Mouse (Mus musculus): ENCODE measurements around the gene Gm20503. TPM values are rescaled to one million over a fixed set of nuclear protein-coding genes. Genes with fewer than 3 reads are reported as not detected.

Gene Gm20503
- total RNA-seq (2015) = 0.22 TPM in 1 of 2 replicates, not detected in the other
- not detected in 2 replicates for total RNA-seq (2017)

GRCm38 (mm10) chr4:59002948-59003805 lies at the start of gene Gm20503:
Gm20503 (plus strand) TSS chr4:59003210.
- ATAC-seq (replicated peaks; ENCODE audit: poor library complexity) = peak; percentile 85

DNA sequence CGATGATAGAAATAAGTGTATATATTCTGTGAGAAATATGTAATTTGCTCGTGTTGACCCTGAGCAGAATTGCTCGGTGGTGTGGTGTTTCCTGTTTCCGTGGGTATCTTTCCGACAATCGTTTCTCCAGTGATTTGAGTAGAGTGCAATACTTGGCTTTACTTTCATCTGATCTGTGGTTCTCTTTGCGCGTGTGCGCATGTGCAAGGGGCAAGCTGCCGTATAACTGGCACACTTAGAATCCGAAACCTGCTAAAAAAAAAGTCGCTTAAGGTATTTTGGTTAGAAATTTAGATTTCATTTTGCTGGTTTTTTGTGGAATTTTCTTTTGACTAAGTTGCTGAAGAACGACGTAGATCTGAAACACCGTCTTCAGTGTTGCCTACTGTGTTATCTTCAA lies 41.3 kb upstream of the Gm20503 start:
- ATAC-seq (replicated peaks; ENCODE audit: poor library complexity) = no peak

DNA sequence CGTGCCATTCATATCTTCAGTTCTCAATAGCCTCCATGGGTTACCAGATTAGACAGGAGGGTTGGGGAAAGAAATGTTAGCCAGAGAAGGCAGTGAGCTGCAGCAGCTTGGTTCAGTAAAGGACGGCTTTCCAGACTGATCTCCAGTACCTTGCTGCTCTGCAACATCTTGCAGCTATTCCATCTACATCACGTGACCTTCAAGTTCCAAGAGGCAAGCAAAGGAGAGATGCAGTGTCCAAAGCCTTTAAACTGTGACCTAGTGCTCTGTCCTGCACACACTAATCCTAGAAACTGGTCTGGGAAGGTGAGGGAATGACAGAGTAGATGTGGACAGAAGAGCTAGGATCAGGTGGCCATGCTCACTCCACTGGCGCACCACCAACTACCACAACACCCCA lies 39.7 kb upstream of the Gm20503 start:
- no peak for ATAC-seq (replicated peaks; ENCODE audit: poor library complexity)

DNA sequence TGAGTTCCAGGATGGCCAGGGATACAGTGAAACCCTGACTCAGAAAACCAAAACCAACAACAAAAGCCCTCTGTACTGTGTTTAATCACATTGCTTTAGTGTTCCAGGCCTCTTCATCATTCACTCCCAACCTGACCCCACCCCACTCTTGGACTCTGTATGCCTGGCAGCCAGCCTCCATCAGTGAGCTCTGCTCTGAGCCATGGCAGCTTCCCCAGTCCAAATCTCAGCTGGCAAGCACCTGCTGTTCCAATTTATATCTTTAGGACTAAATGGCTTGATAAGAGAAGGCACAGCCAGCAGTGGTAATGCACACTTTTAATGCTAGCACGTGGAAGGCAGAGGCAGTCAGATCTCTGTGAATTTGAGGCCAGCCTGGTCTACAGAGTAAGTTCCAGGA lies 37.9 kb upstream of the Gm20503 start:
- no peak for ATAC-seq (replicated peaks; ENCODE audit: poor library complexity)

DNA sequence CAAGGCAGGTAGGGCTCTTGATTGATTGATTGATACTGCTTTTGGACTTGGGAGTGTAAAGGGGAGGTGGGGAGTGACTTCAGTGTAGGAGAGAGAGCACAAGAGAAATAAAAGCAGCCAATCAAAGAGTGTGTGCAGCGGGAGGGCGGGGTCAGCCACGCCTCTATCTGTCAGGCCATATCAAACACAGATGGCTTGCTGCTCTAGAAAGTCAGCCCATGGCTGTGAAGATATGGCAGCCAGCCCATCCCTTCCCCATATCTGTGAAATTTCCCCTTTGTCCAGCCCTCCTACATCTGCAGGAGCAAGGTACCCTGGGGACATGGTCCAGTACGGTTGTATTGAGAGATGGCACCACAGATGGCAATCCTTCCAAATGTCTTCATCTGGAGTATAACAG lies 32.3 kb upstream of the Gm20503 start:
- ATAC-seq (replicated peaks; ENCODE audit: poor library complexity) = peak; percentile 98

DNA sequence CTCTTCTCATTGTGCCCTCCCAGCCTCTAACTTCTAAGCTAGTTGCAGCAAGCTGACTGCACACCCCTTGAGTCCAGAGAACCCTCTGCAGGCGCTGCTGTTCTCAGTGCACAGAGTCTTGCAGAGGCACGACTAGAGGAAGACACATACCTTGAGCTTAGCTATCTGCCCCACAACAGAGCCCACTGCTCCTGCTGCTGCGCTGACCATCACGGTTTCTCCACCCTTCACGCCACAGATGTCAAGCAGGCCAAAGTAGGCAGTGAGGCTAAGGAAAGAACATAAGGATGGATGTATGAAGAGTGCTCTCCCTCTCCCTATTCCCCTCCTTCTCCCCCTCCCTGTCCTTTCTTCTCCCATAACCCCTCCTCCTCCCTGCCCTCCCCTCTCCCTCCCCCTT lies 27.3 kb upstream of the Gm20503 start:
- no peak for ATAC-seq (replicated peaks; ENCODE audit: poor library complexity)

DNA sequence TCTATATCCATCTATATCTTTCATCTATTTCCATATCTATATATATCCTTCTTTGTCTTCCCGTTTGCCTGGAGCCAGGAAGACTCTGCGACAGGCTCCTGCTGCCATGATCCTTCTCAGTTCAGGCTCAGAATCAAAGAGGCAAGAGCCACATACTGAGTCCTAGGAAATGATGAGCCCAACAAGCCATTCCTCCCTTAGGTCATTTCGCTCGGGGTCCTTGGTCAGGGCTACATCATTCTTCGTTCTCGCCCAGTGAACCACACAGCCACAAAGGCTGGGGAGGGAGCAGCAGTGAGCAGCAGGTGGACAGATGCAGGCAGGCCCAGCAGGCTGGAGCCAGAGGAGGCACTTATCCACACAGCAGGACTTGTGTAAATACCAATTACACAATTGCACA lies 21.6 kb upstream of the Gm20503 start:
- no peak for ATAC-seq (replicated peaks; ENCODE audit: poor library complexity)

GRCm38 (mm10) chr4:58982806-58983205 lies 20.2 kb upstream of the Gm20503 start:
- no peak for ATAC-seq (replicated peaks; ENCODE audit: poor library complexity)

- ATAC-seq (replicated peaks; ENCODE audit: poor library complexity) = peak; percentile 65
Measured at GRCm38 (mm10) chr4:58985157-58985648, 17.8 kb upstream of the Gm20503 start.

DNA sequence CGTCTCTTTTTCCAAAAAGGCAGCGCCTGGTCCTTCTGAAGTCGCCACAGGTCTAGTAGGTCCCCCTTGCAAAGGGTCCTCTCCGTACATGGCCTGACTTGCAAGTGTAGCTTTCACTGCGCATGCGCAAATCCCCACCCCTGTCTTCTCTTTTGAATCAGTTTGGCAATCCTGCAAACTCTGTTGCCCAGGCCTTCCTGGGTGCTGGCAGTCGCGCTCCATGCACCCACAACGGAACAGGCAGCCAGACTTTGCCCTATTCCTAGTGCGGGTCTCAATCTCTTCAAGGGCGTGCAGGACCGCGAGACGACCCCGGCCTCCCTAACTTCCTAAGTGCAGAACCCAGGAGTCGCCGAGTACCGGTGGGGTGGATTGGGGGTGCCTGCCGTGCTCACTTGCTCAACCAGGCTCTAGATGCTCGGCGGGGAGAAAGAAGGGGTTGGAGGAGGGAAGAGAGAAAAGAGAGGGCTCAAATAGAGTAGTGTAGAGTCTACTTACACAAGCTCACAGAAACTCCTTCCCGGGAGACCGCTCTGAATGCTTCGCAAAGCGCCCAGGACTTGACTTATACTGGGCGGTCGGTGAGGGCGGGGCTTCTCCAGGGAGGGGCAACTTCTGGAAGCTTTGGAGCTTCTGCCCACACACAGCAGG lies 16.3 kb upstream of the Gm20503 start, which contains the start of gene Ptgr1:
Gene Ptgr1, minus strand, starts transcription at position 580 of the 651 bp plus-strand sequence.
- ATAC-seq (replicated peaks; ENCODE audit: poor library complexity) = peak; percentile 21

DNA sequence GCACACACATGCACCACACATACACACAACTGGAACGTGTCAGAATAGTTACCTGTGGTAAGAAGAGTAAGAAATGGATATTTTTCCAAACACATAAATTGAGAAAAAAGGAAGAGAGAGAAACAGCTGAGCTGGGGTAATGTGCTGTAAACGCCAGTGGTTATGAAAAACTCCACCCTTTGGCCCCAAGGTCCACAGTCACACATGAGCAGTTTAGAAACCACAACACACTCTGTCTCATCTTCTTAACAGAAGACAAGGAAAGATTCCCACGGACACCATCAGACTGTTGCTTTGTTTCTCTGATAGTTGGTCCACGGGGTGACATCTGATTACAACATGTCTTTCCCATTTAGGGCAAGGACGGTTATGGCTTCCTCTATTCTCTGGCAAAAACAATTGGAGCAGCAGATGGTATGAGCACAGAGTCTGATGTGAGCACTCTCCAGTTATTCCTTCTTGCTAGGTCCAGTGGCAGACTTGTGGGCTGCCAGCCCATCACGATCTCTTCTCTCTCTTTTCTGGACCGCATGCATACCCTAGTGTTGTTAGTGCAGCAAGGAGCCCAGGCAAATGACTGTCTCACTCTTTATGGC lies 13.6 kb upstream of the Gm20503 start:
- peak; percentile 18 for ATAC-seq (replicated peaks; ENCODE audit: poor library complexity)

DNA sequence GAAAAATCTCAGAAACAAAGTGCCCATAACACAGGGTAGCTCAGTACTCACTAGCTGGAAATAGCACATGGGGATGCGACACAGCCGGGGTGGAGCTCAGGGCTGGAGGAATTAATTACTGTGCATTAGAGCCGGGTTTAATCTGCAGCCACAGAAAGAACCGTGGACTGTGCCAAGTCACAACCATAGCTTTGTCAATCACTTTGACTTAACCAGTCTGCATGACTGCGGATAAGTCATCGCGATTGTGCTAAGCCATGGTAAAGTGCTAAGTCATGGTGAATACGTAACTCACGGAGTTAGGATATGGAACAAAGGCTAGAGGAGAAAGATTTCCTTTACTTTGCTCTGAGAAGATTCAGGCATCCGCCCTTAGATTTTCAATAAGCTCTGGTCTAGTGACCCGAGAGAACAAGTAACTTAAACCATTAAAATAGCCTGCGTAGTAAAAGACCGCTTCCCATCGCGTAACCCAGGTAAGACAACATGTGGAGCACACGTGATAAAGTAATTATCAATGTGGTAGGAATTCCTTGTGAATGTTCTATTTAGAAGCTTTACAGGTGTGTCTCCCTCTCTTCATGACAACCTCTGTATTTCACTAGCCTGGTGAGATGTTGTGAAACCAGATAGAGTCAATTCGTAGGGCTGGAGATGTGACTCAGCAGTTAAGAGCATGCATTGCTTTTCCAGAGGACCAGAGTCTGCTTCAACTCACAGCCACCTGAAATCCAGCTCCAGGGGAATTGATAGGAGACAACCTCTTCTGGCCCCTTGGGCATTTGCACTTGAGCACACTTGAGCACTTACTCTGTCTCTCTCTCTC lies 12.2 kb upstream of the Gm20503 start:
- peak; percentile 66 for ATAC-seq (replicated peaks; ENCODE audit: poor library complexity)

- ATAC-seq (replicated peaks; ENCODE audit: poor library complexity) = no peak
Measured at GRCm38 (mm10) chr4:58992195-58992594, 10.8 kb upstream of the Gm20503 start.

GRCm38 (mm10) chr4:58994762-58995161 lies 8.2 kb upstream of the Gm20503 start, which contains the start of gene Dnajc25:
Dnajc25 (plus strand) TSS chr4:58995062.
- no peak for ATAC-seq (replicated peaks; ENCODE audit: poor library complexity)

GRCm38 (mm10) chr4:58995251-58995693 lies 7.7 kb upstream of the Gm20503 start:
- ATAC-seq (replicated peaks; ENCODE audit: poor library complexity) = no peak

DNA sequence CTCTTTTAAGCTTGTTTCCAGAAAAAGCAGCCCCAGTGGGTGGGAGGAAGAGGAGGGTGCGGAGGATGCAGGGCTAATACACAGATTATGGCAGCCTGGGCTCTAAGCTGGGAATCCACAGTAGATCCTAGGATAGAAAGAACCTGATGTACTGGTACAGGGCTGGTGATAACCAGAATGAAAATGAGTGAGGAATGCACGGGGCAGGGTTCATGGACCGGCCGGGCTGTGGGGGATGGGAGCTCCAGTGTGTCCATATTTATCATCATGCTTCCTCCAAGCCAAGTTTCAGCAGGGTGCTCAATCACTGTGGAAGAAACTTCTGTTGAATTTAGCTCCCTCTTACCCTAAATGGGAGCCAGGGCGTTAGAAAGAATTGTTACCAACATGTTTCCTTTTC lies 5.9 kb upstream of the Gm20503 start:
- no peak for ATAC-seq (replicated peaks; ENCODE audit: poor library complexity)

DNA sequence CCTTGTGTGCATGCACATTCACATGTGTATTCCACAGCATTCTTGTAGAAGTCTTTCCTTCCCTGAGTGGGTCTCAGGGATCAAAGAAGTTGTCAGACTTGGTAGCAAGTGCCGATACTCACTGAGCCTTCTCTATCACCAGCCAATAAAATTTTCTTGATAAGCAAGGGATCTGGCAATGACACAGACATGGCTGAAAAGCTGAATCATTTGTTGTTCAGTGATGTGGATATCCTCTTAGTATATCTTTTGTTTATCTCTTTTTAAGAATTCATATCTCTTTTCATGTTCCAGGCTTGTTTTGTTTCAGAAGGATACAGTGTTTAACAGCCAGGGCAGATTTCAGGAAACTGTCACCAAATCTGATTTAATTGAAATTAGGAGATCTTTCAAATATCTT lies 4.3 kb upstream of the Gm20503 start:
- ATAC-seq (replicated peaks; ENCODE audit: poor library complexity) = no peak

- ATAC-seq (replicated peaks; ENCODE audit: poor library complexity) = peak; percentile 65
Measured at GRCm38 (mm10) chr4:58999686-59000085, 3.3 kb upstream of the Gm20503 start.

DNA sequence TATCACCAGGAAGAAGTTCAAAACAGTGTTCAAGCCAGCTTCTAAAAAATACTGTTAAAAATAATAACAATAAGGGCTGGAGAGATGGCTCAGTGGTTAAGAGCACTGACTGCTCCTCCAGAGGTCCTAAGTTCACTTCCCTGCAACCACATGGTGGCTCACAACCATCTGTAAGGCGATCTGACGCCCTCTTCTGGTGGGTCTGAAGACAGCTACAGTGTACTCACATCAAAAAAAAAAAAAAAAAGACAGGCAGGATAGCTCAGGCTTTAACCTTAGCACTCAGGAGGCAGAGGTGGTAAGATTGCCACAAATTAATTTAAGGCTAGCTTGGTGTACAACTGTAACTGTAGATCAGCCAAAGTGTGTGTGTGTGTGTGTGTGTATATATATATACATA lies 2.4 kb upstream of the Gm20503 start:
- ATAC-seq (replicated peaks; ENCODE audit: poor library complexity) = peak; percentile 32; the same call in 1 of the 2 replicates

- ATAC-seq (replicated peaks; ENCODE audit: poor library complexity) = no peak
Measured at GRCm38 (mm10) chr4:59003806-59004200, 793 bp downstream of the Gm20503 start.

DNA sequence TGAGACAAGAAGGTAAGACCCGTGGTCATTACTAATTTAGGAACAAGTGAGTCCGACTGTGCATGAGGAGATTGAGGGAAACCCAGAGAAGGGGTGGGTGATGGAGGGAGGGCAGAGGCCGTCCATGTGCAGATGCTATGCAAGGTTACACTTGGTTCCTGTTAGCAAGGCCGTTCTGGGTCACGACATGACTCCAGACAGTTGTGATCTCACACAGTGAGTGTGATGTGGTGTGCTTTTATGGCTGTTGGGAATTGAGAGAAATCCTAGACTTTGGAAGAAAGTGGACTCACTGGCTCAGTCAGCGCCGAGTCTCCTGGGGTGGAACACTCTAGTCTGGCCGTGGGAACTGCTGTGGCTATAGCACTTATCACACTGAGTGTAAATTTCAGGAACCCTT lies 3.2 kb downstream of the Gm20503 start:
- ATAC-seq (replicated peaks; ENCODE audit: poor library complexity) = no peak
